Mouse (Mus musculus) forebrain, embryonic 13.5 days (tissue): ENCODE measurements around the gene Ifitm5. TPM values are rescaled to one million over a fixed set of nuclear protein-coding genes. Genes with fewer than 3 reads are reported as not detected.
"Not testable (repeated sequence)": the region's sequence is repeated elsewhere in the genome, so short reads cannot be mapped to it uniquely, and the experiment has no call there.

Experiments
- ATAC-seq: fragments of 200-750 bp; cut with Nextera tagmentation; 2 replicates; pipeline ENCODE4 v1.8.0; 2017
- H3K27ac ChIP-seq: fragments of 300-500 bp; sonication (generic); 2 replicates; pipeline ENCODE4 v1.5.1; 2015; ENCODE audit warnings: inconsistent platforms, mild to moderate bottlenecking, moderate library complexity
- H3K27me3 ChIP-seq: fragments of 300-500 bp; sonication (generic); 2 replicates; pipeline ENCODE4 v1.6.1; 2015; ENCODE audit warnings: mild to moderate bottlenecking, inconsistent platforms
- H3K36me3 ChIP-seq: fragments of 300-500 bp; sonication (generic); 2 replicates; pipeline ENCODE4 v1.6.1; 2015; ENCODE audit warnings: mild to moderate bottlenecking, inconsistent platforms; ENCODE audit not compliant: poor library complexity, severe bottlenecking
- H3K4me1 ChIP-seq: fragments of 300-500 bp; sonication (generic); 2 replicates; pipeline ENCODE4 v1.6.1; 2015; ENCODE audit warnings: inconsistent platforms
- H3K4me2 ChIP-seq: fragments of 300-500 bp; sonication (generic); 2 replicates; pipeline ENCODE4 v1.6.1; 2015; ENCODE audit warnings: inconsistent platforms, mild to moderate bottlenecking, moderate library complexity
- H3K4me3 ChIP-seq: fragments of 300-500 bp; sonication (generic); 2 replicates; pipeline ENCODE4 v1.5.1; 2015; ENCODE audit warnings: mild to moderate bottlenecking, inconsistent platforms
- H3K9ac ChIP-seq: fragments of 300-500 bp; sonication (generic); 2 replicates; pipeline ENCODE4 v1.6.1; 2015; ENCODE audit warnings: mild to moderate bottlenecking, inconsistent platforms
- H3K9me3 ChIP-seq: fragments of 300-500 bp; sonication (generic); replicated peaks from 2 replicates; pipeline ENCODE4 v1.6.1; 2016; ENCODE audit warnings: inconsistent platforms
- WGBS: fragments of 180-500 bp; shearing (Covaris S2); methylation state at CpG from one replicate; pipeline ENCODE4 v1.1.7; 2015; 5-methylcytosine and 5-hydroxymethylcytosine counted together
- polyA plus RNA-seq: library from polyadenylated mRNA; unstranded; fragments of >200 nt; fragmentation: Nextera tagmentation; extraction: Ambion mirVana; gene quantifications from 2 replicates; pipeline ENCODE4 v1.2.1, GENCODE M21; 2015

Ifitm5 gene
- polyA plus RNA-seq = 0.45 and 0.64 TPM in 2 replicates

DNA sequence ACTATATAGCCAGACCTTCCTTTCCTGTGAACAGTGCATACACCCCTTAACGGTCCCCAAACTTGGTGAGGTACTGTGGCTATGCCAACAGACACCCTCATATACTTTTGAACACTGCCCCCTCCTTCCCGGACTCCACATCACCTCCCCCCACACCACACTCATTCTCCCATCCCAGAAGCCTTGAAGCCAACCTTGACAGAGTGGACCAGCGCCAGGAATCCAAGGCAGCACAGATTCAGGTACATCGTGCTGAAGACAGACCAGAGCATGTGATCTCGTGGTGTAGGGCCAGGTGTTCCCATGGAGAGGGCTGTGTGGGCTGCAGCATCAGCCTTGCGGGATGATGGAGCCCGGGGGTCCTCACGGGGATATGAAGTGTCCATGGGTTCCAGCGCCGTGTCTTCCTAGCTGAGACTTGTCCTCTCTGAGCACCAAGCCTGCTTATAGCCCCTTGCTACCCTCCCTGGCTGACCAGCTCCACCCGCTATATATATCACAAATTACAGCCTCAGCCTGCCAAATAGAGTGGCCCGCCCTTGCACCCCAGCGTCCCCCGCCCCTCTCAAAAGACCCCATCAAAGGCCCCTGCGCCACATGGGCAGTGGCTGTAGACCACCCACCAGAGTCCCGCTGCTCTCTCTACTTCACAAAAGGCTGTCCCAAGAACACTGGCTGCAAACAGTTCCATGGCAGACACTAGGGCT lies at the start of gene Ifitm5:
TSS of gene Ifitm5 (minus strand) at position 468 of the 707 bp plus-strand sequence.
- 73% methylated on average over 16 of the region's 16 CpGs for WGBS

DNA sequence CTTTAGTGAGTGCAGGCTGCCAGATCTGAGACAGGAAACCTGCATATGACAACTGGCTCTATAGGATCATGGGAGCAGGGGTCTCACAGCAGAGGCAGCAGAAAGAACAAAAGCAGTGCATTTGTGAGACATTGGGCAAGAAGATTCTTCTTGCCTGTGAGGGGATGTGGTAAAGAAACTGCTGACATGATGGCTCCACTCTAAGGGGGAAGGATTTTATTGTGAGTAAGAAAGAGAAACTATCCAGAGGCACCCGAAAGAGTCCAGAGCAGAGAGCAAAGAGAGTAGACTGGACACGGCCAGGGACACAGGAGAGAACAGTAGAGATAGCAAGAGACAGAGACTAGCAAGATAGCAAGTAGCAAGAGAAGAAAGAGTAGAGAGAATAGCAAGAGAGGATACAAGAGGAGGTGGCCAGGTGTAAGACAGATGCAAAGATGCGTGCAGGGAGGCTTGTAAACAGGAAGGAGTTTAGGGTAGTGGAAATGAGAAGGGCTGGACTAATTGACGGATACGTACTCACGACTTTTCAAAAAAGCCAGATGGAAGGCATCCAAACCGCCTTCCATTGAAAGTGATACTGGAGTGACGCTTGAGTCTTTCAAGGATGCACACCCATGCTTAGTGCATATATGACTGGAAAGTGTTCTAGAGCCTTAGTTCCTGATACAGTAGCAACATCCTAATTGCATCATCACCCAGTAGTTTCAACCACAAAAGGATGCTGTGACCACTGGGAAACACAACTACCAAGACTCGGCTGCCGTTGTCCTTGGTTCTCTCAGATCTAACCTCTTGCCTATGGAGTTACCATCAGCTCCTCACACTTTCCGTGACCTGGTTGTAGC lies 49.0 kb upstream of the Ifitm5 start:
- H3K9ac ChIP-seq = no peak overlapping the region
- H3K9me3 ChIP-seq = no peaks in the 10 kb centered on the region
- H3K4me2 ChIP-seq = no peak overlapping the region
- H3K4me3 ChIP-seq = no peak overlapping the region
- H3K36me3 ChIP-seq = no peaks in the 10 kb centered on the region
- H3K4me1 ChIP-seq = no peaks in the 10 kb centered on the region
- no peak overlapping the region for H3K27ac ChIP-seq
- no peaks in the 10 kb centered on the region for H3K27me3 ChIP-seq
- ATAC-seq = no peak
- WGBS = 91% methylated on average over 11 of the region's 11 CpGs

More for the DNA sequence above, at the start of gene Ifitm5:
- Histone ChIP-seq H3K4me3 (no peak within 1 kb of the TSS), H3K27ac (no peak within 1 kb of the TSS), H3K36me3 (peaks cover 17% of the 10 kb centered on the region; the same call in 1 of the 2 replicates), H3K4me2 (no peak within 1 kb of the TSS), H3K9me3 (no peaks in the 10 kb centered on the region), H3K4me1 (peaks cover 18% of the 10 kb centered on the region), H3K27me3 (no peaks in the 10 kb centered on the region), H3K9ac (no peak within 1 kb of the TSS)
- no peak for ATAC-seq

DNA sequence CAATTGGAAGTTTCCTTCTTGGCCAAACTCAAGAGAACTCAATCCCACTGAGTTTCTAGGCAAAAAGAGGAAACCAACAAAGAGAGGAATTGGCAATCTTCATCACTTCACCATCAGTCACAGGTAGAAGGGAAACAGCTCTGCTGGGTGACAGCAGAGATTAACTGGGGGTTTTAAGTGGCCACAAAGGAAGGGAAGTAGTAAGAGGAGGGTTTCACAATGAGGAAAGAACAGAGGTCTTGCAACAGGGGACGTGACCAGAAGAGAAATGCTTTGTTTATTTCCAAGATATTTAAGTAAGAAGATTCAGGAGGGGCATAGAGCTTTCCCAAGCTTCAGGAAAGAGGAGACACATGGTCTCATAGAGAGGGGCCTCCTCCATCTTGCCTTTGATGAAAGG lies 47.7 kb upstream of the Ifitm5 start:
- H3K9ac ChIP-seq = no peak overlapping the region
- no peaks in the 10 kb centered on the region for H3K36me3 ChIP-seq
- H3K4me1 ChIP-seq = no peaks in the 10 kb centered on the region
- H3K27me3 ChIP-seq = no peaks in the 10 kb centered on the region
- 57% methylated on average over 1 of the region's 1 CpGs for WGBS
- H3K4me3 ChIP-seq = no peak overlapping the region
- H3K9me3 ChIP-seq = no peaks in the 10 kb centered on the region
- no peak for ATAC-seq
- H3K27ac ChIP-seq = no peak overlapping the region
- no peak overlapping the region for H3K4me2 ChIP-seq

DNA sequence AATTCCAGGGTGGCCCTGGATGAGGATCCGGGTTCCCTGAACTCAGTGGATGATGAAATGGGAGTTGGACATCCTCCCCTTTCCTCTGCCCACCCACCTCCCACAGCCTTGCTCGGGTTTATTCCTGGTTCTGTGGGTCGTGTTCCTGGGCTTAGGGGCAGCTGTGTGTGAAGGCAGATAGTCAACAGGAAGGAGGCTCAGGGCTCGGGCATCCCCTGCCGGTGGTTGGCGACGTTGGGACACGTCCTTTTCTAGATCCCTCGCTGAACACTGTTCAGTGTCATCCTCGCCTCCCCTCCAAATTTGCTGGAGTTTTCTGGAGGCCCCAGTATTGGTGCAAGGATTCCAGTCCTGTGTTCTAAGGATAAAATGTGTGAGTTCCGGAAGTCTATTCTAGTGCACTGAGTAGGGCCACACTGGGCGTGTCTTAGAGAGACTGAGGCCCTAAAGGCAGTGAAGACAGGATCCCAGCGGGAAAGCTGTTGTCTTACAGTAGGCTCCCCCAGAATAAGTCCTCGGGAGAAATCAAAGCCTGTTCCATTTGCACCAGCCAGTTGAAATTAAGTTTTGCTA lies 41.1 kb upstream of the Ifitm5 start:
- Histone ChIP-seq H3K4me2 (no peak overlapping the region), H3K27ac (no peak overlapping the region), H3K27me3 (no peaks in the 10 kb centered on the region), H3K36me3 (no peaks in the 10 kb centered on the region), H3K9me3 (no peaks in the 10 kb centered on the region), H3K4me3 (no peak overlapping the region), H3K4me1 (no peaks in the 10 kb centered on the region), H3K9ac (no peak overlapping the region)
- ATAC-seq = no peak
- 89% methylated on average over 14 of the region's 14 CpGs for WGBS

DNA sequence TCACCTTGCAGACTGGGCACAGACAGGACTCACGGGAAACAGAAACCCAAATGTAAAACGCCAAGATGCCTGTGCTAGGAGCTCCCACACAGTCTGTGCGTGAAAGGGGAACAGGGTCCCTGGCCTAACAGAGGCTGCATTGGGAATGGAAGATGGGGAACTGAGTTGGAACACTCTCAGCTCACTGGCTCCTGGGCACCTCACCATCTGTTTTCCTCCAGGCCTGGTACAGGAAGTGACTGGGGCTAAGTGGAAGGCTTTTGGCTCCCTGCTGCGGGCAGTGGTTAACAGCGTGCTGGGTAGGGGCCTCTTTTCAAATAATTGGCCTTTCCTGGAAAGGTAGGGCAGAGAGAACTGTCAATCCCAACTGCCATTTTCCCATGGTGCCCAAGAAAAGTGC lies 40.5 kb upstream of the Ifitm5 start:
- Histone ChIP-seq H3K4me3 (no peak overlapping the region), H3K4me1 (no peaks in the 10 kb centered on the region), H3K27me3 (no peaks in the 10 kb centered on the region), H3K9me3 (no peaks in the 10 kb centered on the region), H3K27ac (no peak overlapping the region), H3K4me2 (no peak overlapping the region), H3K36me3 (no peaks in the 10 kb centered on the region), H3K9ac (no peak overlapping the region)
- ATAC-seq = no peak
- 74% methylated on average over 5 of the region's 5 CpGs for WGBS

DNA sequence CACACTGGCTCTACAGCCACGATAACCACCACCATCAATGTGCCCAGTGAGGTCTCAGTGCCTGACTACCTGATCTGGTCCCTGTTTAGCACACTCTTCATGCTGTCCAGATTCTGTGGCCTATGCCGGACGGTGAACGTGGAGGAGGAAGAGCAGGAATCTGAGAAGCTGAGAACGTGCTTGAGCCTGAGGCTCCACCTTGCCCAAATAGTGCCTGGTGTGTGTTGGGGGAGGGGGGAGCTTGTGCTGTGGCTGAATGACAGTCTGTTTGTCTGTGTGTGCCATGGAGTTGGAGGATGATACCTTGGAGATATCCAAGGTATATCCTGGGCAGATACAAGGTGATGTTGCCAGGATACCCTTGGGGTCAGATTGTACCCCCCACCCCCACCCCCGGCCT lies 40.1 kb upstream of the Ifitm5 start:
- Histone ChIP-seq H3K9ac (no peak overlapping the region), H3K4me3 (no peak overlapping the region), H3K27ac (no peak overlapping the region), H3K4me2 (no peak overlapping the region), H3K9me3 (no peaks in the 10 kb centered on the region), H3K4me1 (no peaks in the 10 kb centered on the region), H3K36me3 (no peaks in the 10 kb centered on the region), H3K27me3 (no peaks in the 10 kb centered on the region)
- ATAC-seq = no peak
- 78% methylated on average over 6 of the region's 6 CpGs for WGBS

DNA sequence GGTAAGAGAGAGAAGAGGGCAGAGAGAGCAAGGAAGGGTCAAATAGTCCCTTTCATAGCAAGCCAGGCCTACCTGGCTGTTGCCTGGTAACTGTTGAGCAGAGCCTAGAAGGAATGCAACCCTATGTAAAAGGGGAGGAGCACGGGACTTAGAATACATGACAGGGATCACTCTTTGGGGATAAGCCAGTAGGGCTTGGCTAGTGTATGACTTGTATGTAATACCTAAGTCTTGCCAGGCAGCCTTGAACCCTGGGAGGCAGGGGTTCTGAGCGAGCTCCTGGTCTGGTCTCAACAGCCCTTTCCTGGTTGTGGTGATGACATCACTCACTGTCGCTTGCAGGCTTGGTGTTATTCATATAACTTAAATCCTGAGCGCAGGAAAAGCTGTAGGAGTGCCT lies 38.9 kb upstream of the Ifitm5 start:
- Histone ChIP-seq H3K9me3 (no peaks in the 10 kb centered on the region), H3K4me3 (no peak overlapping the region), H3K9ac (no peak overlapping the region), H3K4me1 (no peaks in the 10 kb centered on the region), H3K27ac (no peak overlapping the region), H3K27me3 (no peaks in the 10 kb centered on the region), H3K4me2 (no peak overlapping the region), H3K36me3 (no peaks in the 10 kb centered on the region)
- no peak for ATAC-seq
- WGBS = 83% methylated on average over 4 of the region's 4 CpGs

DNA sequence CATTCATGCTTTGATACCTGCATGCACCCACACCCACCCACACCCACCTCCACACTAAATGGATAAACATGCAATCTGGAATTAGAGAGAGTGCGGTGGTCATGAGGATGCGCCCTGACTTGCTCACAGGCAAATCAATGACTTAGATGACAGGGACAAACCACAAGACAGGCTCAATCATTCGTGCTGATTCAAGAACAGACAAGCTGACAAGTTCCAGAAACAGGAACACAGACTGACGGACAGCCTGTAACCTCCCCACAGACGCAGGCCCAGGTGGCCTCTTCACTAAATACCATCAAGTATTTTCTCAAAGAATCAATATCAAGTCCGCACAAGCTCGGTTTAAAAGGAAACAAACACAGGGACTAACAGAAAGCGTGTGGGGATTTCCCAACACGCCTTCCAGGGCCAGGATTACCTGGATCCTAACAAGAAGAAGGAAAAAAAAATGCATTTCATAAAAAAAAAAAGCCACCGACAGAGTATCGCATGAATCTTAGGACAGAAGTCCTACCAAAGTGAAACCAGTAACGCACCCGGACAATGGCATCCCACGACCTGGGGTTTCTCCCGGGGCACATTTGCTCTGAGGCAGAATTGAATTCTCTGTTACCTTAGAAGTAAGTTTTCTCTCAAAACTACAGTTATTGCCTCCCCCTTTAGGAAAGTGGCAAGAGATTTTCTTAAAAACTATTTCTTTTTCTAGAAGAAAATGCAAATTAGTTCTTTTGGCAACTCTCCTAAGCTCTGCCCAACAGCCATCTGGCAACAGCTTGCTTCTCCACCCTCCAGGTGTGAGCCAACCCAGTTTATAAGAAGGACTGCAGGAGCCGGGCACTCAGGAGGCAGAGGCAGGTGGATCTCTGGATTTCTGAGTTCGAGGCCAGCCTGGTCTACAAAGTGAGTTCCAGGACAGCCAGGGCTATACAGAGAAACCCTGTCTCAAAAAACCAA lies 37.4 kb upstream of the Ifitm5 start:
- Histone ChIP-seq H3K27ac (no peak overlapping the region), H3K9me3 (no peaks in the 10 kb centered on the region), H3K4me2 (no peak overlapping the region), H3K36me3 (no peaks in the 10 kb centered on the region), H3K4me3 (no peak overlapping the region), H3K4me1 (no peaks in the 10 kb centered on the region), H3K9ac (no peak overlapping the region), H3K27me3 (no peaks in the 10 kb centered on the region)
- no peak for ATAC-seq
- 91% methylated on average over 17 of the region's 17 CpGs for WGBS

DNA sequence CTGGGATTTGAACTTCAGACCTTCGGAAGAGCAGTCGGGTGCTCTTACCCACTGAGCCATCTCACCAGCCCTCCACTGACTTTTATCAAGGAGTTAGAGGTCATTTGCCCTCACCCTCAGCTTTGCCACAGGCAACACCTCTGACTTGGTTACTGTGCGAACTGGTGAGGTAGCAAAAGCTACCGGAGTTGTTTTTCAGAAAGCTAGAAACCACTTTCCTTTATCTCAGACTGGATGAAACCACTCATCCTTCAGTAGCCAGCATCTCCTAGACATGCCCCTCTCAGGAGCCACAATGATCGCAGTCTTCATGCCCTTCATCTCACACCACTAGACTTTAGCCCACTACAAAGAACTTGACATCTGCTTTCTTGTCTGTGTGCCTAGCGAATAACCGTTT lies 32.9 kb upstream of the Ifitm5 start:
- no peaks in the 10 kb centered on the region for H3K4me1 ChIP-seq
- no peaks in the 10 kb centered on the region for H3K27me3 ChIP-seq
- no peak overlapping the region for H3K9ac ChIP-seq
- 91% methylated on average over 7 of the region's 7 CpGs for WGBS
- H3K4me3 ChIP-seq = no peak overlapping the region
- ATAC-seq = no peak
- H3K9me3 ChIP-seq = no peaks in the 10 kb centered on the region
- no peaks in the 10 kb centered on the region for H3K36me3 ChIP-seq
- H3K4me2 ChIP-seq = no peak overlapping the region
- H3K27ac ChIP-seq = no peak overlapping the region

DNA sequence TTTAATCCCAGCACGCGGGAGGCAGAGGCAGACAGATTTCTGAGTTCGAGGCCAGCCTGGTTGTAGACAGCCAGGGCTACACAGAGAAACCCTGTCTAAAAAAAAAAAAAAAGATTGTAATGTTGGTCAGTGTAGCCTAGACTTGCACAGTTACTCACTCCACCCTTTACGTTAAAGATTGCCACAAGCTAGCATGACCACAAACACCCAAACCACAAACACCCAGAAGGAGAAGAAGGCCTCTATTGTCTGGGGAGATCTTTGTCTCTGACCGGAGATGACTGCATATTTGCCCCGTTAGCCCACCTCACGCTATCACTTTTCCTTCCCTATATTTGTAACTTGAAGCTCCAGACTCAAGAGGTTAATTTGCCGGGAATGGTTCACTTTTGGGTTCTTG lies 31.6 kb upstream of the Ifitm5 start:
- Histone ChIP-seq H3K9ac (no peak overlapping the region), H3K4me1 (no peaks in the 10 kb centered on the region), H3K4me3 (no peak overlapping the region), H3K36me3 (no peaks in the 10 kb centered on the region), H3K27me3 (no peaks in the 10 kb centered on the region), H3K27ac (no peak overlapping the region), H3K4me2 (no peak overlapping the region), H3K9me3 (no peaks in the 10 kb centered on the region)
- ATAC-seq = no peak
- 95% methylated on average over 8 of the region's 8 CpGs for WGBS

DNA sequence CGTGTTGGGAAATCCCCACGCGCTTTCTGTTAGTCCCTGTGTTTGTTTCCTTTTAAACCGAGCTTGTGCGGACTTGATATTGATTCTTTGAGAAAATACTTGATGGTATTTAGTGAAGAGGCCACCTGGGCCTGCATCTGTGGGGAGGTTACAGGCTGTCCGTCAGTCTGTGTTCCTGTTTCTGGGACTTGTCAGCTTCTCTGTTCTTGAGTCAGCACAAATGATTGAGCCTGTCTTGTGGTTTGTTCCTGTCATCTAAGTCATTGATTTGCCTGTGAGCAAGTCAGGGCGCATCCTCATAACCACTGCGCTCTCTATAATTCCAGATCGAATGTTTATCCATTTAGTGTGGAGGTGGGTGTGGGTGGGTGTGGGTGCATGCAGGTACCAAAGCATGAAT lies 26.6 kb upstream of the Ifitm5 start:
- WGBS = 94% methylated on average over 9 of the region's 9 CpGs
- ATAC-seq = not testable (repeated sequence)

More for the DNA sequence above, 26.6 kb upstream of the Ifitm5 start:
- H3K9me3 ChIP-seq, H3K4me2 ChIP-seq, H3K4me3 ChIP-seq, H3K27ac ChIP-seq, H3K36me3 ChIP-seq, H3K9ac ChIP-seq, H3K4me1 ChIP-seq: not testable (repeated sequence)
- H3K27me3 ChIP-seq = peaks cover 14% of the 10 kb centered on the region
